ENCODE assay signal across 22 mouse cellular contexts in genomic region chr1:156813485-156813884, GRCm38 (mm10). TPM values are rescaled to one million over a fixed set of nuclear protein-coding genes. Genes with fewer than 3 reads are reported as not detected.
DNase-seq lines count a peak whose midpoint lies in the region; ATAC-seq and TF ChIP-seq lines count a peak whose summit lies in the region.
"Had no signal": no experiment of that assay in that cellular context is flagged by ENCODE, and none has a peak within 500 bp of the region (broad histone marks: within the 10 kb centered on the region; RNA-seq: fewer than 3 reads in every experiment).

No protein-coding gene starts in this region.

- H3K27me3 ChIP-seq in heart, embryonic 12.5 days (replicated peaks) = no peaks in the 10 kb centered on the region
- no peaks in the 10 kb centered on the region for H3K27me3 ChIP-seq in liver, embryonic 11.5 days (replicated peaks; ENCODE audit: control insufficient read depth, insufficient read depth, low read length)
- H3K27me3 ChIP-seq in kidney, adult 2 months (replicated peaks; ENCODE audit: control insufficient read depth, insufficient read depth, low read length) = no peaks in the 10 kb centered on the region
- H3K27me3 ChIP-seq in hindbrain, embryonic 14.5 days (ENCODE audit: control insufficient read depth, insufficient read depth, low read length) = no peaks in the 10 kb centered on the region
- H3K27me3 ChIP-seq: embryonic facial prominence, embryonic 13.5 days; forebrain, embryonic 15.5 days; heart, embryonic 15.5 days; kidney, embryonic 15.5 days; midbrain, embryonic 13.5 days; neural tube, embryonic 13.5 days had no signal

- peaks cover 36% of the 10 kb centered on the region for H3K36me3 ChIP-seq in heart, embryonic 12.5 days
- peaks cover 14% of the 10 kb centered on the region; the same call in 1 of the 2 replicates for H3K36me3 ChIP-seq in liver, embryonic 11.5 days (ENCODE audit: control insufficient read depth, insufficient read depth, low read length)
- no peaks in the 10 kb centered on the region for H3K36me3 ChIP-seq in kidney, adult 2 months (ENCODE audit: control insufficient read depth, insufficient read depth, low read length)
- H3K36me3 ChIP-seq in hindbrain, embryonic 14.5 days (replicated peaks; ENCODE audit: control insufficient read depth, insufficient read depth) = peaks cover 57% of the 10 kb centered on the region

- no peak overlapping the region for H3K27ac ChIP-seq in heart, embryonic 12.5 days (ENCODE audit: poor library complexity, severe bottlenecking)
- no peak overlapping the region for H3K27ac ChIP-seq in liver, embryonic 11.5 days (ENCODE audit: low read depth, low read length)
- H3K27ac ChIP-seq in kidney, adult 2 months (ENCODE audit: insufficient read depth, low read depth, low read length) = no peak overlapping the region
- no peak overlapping the region for H3K27ac ChIP-seq in hindbrain, embryonic 14.5 days
- H3K27ac ChIP-seq: embryonic facial prominence, embryonic 13.5 days; forebrain, embryonic 15.5 days; heart, embryonic 15.5 days; kidney, embryonic 15.5 days; midbrain, embryonic 13.5 days; neural tube, embryonic 13.5 days had no signal

- ATAC-seq in heart, embryonic 12.5 days (ENCODE audit: insufficient number of reproducible peaks, low FRiP score) = no peak
- peak; percentile 39; the same call in 1 of the 2 replicates for ATAC-seq in liver, embryonic 11.5 days (replicated peaks; ENCODE audit: low FRiP score)
- no peak for ATAC-seq in hindbrain, embryonic 14.5 days (ENCODE audit: low FRiP score)
- ATAC-seq: activated CD4-positive, CD25-positive, alpha-beta regulatory T cell, adult 4 months; forebrain, embryonic 15.5 days; inflammation-experienced regulatory T-cells, adult 6 months; midbrain, embryonic 13.5 days had no signal

- 0 out of 2 replicates have a peak, but pooled peaks cover 4% of the 10 kb centered on the region for H3K9me3 ChIP-seq in heart, embryonic 12.5 days (replicated peaks)
- no peaks in the 10 kb centered on the region for H3K9me3 ChIP-seq in liver, embryonic 11.5 days (ENCODE audit: control insufficient read depth, low read length)
- no peaks in the 10 kb centered on the region for H3K9me3 ChIP-seq in hindbrain, embryonic 14.5 days (ENCODE audit: control insufficient read depth, low read length)
- H3K9me3 ChIP-seq: embryonic facial prominence, embryonic 13.5 days; forebrain, embryonic 15.5 days; G1E; heart, embryonic 15.5 days; kidney, embryonic 15.5 days; midbrain, embryonic 13.5 days; neural tube, embryonic 13.5 days had no signal

- 0 out of 2 replicates have a peak overlapping the region, but pooled peaks have one; percentile 26 for H3K4me2 ChIP-seq in heart, embryonic 12.5 days
- H3K4me2 ChIP-seq in liver, embryonic 11.5 days = no peak overlapping the region
- H3K4me2 ChIP-seq in hindbrain, embryonic 14.5 days (replicated peaks) = no peak overlapping the region
- H3K4me2 ChIP-seq: embryonic facial prominence, embryonic 13.5 days; forebrain, embryonic 15.5 days; heart, embryonic 15.5 days; kidney, embryonic 15.5 days; midbrain, embryonic 13.5 days; neural tube, embryonic 13.5 days had no signal

- no peak for DNase-seq in heart, postnatal 4 days
- no peak for DNase-seq in liver, embryonic 11.5 days (ENCODE audit: low spot score)
- DNase-seq in lung, adult 18-20 months = peak; percentile 28 to 54
- DNase-seq in lung, postnatal 36 days = peak; percentile 50
- no peak for DNase-seq in kidney, adult 2 months
- DNase-seq in hindbrain, embryonic 14.5 days (ENCODE audit: low spot score) = no peak
- DNase-seq: adrenal gland, postnatal 10 days; cerebellum, adult 9-11 months; gastrocnemius, postnatal 25 days; layer of hippocampus, postnatal 36 days; spleen, adult 18-20 months; thymus, postnatal 25 days had no signal

- H3K9ac ChIP-seq in heart, embryonic 12.5 days = no peak overlapping the region
- no peak overlapping the region for H3K9ac ChIP-seq in liver, embryonic 11.5 days (ENCODE audit: low read depth, low read length)
- H3K9ac ChIP-seq in hindbrain, embryonic 14.5 days = no peak overlapping the region
- H3K9ac ChIP-seq: embryonic facial prominence, embryonic 13.5 days; forebrain, embryonic 15.5 days; heart, embryonic 15.5 days; kidney, embryonic 15.5 days; midbrain, embryonic 13.5 days; neural tube, embryonic 13.5 days had no signal

- no peak for TF ChIP-seq CTCF in kidney, adult 2 months (conservative IDR thresholded peaks at IDR 0.05; ENCODE audit: insufficient read depth, insufficient read length, low read depth, low read length)

- WGBS in heart, embryonic 12.5 days = 14% methylated on average over 6 of the region's 6 CpGs
- 43% methylated on average over 6 of the region's 6 CpGs for WGBS in liver, embryonic 11.5 days
- WGBS in kidney, adult 2 months = 74% methylated on average over 6 of the region's 6 CpGs
- 81% methylated on average over 6 of the region's 6 CpGs for WGBS in hindbrain, embryonic 14.5 days

- no peak overlapping the region for H3K4me3 ChIP-seq in heart, embryonic 12.5 days
- H3K4me3 ChIP-seq in liver, embryonic 11.5 days (ENCODE audit: low read depth, low read length) = no peak overlapping the region
- H3K4me3 ChIP-seq in kidney, adult 2 months (ENCODE audit: insufficient read depth, low read depth, low read length) = no peak overlapping the region
- no peak overlapping the region for H3K4me3 ChIP-seq in hindbrain, embryonic 14.5 days (replicated peaks; ENCODE audit: low read length)
- H3K4me3 ChIP-seq: embryonic facial prominence, embryonic 13.5 days; forebrain, embryonic 15.5 days; heart, embryonic 15.5 days; kidney, embryonic 15.5 days; midbrain, embryonic 13.5 days; neural tube, embryonic 13.5 days had no signal

- H3K4me1 ChIP-seq in heart, embryonic 12.5 days (replicated peaks) = peaks cover 9% of the 10 kb centered on the region
- H3K4me1 ChIP-seq in liver, embryonic 11.5 days (replicated peaks; ENCODE audit: control insufficient read depth, insufficient read depth, low read length) = peaks cover 4% of the 10 kb centered on the region
- H3K4me1 ChIP-seq in kidney, adult 2 months (ENCODE audit: control insufficient read depth, insufficient read depth, low read length) = peaks cover under 1% of the 10 kb centered on the region; the same call in 1 of the 2 replicates
- no peaks in the 10 kb centered on the region for H3K4me1 ChIP-seq in hindbrain, embryonic 14.5 days (replicated peaks; ENCODE audit: control insufficient read depth, insufficient read depth, low read length)
- H3K4me1 ChIP-seq: midbrain, embryonic 13.5 days had no signal

- no peak for TF ChIP-seq POLR2A in kidney, adult 2 months (IDR thresholded peaks at IDR 0.05; ENCODE audit: low read depth, low read length)

RNA-seq across cellular contexts. Expression of gene Angptl1, which starts 24.9 kb away (rescaled TPM):
- 1.4 and 2.1 TPM in 2 replicates for polyA plus RNA-seq in heart, embryonic 12.5 days (2016; fragmentation: Nextera tagmentation; extraction: Ambion mirVana)
- 1 to 10 TPM; 2.3 to 2.9 TPM for total RNA-seq in heart, postnatal 4 days (2021)
- polyA plus RNA-seq in liver, embryonic 11.5 days (2014; fragmentation: Nextera tagmentation; extraction: Ambion mirVana) = 0.92 and 1.1 TPM in 2 replicates
- polyA plus RNA-seq in kidney, adult 2 months (2012; rRNA removed) = 0.49 and 0.75 TPM in 2 replicates
- polyA plus RNA-seq in hindbrain, embryonic 14.5 days (2014; fragmentation: Nextera tagmentation; extraction: Ambion mirVana) = 2.2 and 3.6 TPM in 2 replicates
- polyA plus RNA-seq: G1E had no signal

Comparison
In these comparisons a context has a peak if more than half of its experiments do, and no peak if none do; other contexts are left out.
1. DNase-seq: peak in lung, adult 18-20 months (2 of 2) and lung, postnatal 36 days (single experiment); none in heart, postnatal 4 days (single experiment), liver, embryonic 11.5 days (single experiment), kidney, adult 2 months (single experiment) and hindbrain, embryonic 14.5 days (single experiment).